17 mouse cellular contexts compared by ENCODE assay signal in the genomic region with DNA sequence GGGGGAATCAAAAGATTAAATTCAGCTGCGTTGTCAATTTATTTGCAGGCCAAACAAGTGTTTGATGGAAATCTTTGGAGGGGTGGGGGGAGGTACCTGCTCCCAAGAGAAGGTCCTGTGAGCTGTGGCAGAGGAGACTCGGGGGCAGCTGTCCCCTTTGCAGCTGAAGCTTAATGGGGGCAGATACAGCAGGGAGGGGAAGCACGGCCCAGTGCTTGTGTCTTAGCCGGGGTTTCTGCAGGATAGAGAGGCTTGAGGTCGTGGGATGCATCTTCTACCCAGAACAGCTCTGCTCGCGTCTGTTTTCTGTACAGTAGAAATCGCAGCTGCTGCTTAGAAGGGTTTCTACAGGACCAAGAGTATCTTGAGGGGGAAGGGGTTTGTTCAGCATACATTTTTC. TPM values are rescaled to one million over a fixed set of nuclear protein-coding genes. Genes with fewer than 3 reads are reported as not detected.
"Had no signal": no experiment of that assay in that cellular context is flagged by ENCODE, and none has a peak within 500 bp of the region (broad histone marks: within the 10 kb centered on the region; RNA-seq: fewer than 3 reads in every experiment).

No protein-coding gene starts in this region.

- H3K4me3 ChIP-seq: neural tube, embryonic 13.5 days; neural tube, embryonic 15.5 days; stomach, embryonic 15.5 days had no signal

- H3K27me3 ChIP-seq: stomach, embryonic 15.5 days had no signal

- DNase-seq: retina, postnatal 1 day; right cerebral cortex, adult 18-20 months; right cerebral cortex, postnatal 14 days; right cerebral cortex, postnatal 25 days; right cerebral cortex, postnatal 4 days; spleen, adult 18-20 months; thymus, adult 18-20 months; thymus, adult 2 months; thymus, postnatal 14 days; thymus, postnatal 25 days; thymus, postnatal 36 days; thymus, postnatal 4 days had no signal

- H3K4me2 ChIP-seq: neural tube, embryonic 13.5 days; neural tube, embryonic 15.5 days; stomach, embryonic 15.5 days had no signal

- H3K9ac ChIP-seq: neural tube, embryonic 13.5 days; neural tube, embryonic 15.5 days; stomach, embryonic 15.5 days had no signal

- H3K36me3 ChIP-seq: neural tube, embryonic 13.5 days; neural tube, embryonic 15.5 days; stomach, embryonic 15.5 days had no signal

- H3K9me3 ChIP-seq: neural tube, embryonic 13.5 days; neural tube, embryonic 15.5 days; stomach, embryonic 15.5 days had no signal

- H3K4me1 ChIP-seq: neural tube, embryonic 13.5 days; neural tube, embryonic 15.5 days; stomach, embryonic 15.5 days had no signal

- H3K27ac ChIP-seq: neural tube, embryonic 13.5 days; neural tube, embryonic 15.5 days; stomach, embryonic 15.5 days; stomach, postnatal 0 days had no signal

RNA-seq across cellular contexts. Expression of gene Gm12689, which starts 37.9 kb away (rescaled TPM):
- polyA plus RNA-seq: stomach, postnatal 0 days; thymus, adult 2 months; thymus, postnatal 0 days had no signal
